Mouse (Mus musculus) heart, postnatal 4 days (tissue): Measurements from ENCODE around the gene Pgm5. TPM values are rescaled to one million over a fixed set of nuclear protein-coding genes. Genes with fewer than 3 reads are reported as not detected.
"Not testable (repeated sequence)": the region's sequence is repeated elsewhere in the genome, so short reads cannot be mapped to it uniquely, and the experiment has no call there.

Source experiments
- DNase-seq: peaks from one replicate; pipeline ENCODE4 v3.0.0; 2021
- total RNA-seq, 2 experiments: library from RNA; stranded (reverse); gene quantifications; 2 replicates each; pipeline ENCODE4 v1.2.3; 2021

Pgm5 gene
- 100 to 1,000 TPM; 103 to 110 TPM for total RNA-seq

GRCm38 (mm10) chr19:24861612-24862451 is at the start of gene Pgm5:
Gene Pgm5 (minus strand): TSS chr19:24861855.
- DNase-seq: peak; percentile 76

GRCm38 (mm10) chr19:24908385-24909155 is 46.9 kb upstream of the Pgm5 start:
- DNase-seq: no peak

- no peak for DNase-seq
Measured at GRCm38 (mm10) chr19:24907655-24908054, 46.0 kb upstream of the Pgm5 start.

DNA sequence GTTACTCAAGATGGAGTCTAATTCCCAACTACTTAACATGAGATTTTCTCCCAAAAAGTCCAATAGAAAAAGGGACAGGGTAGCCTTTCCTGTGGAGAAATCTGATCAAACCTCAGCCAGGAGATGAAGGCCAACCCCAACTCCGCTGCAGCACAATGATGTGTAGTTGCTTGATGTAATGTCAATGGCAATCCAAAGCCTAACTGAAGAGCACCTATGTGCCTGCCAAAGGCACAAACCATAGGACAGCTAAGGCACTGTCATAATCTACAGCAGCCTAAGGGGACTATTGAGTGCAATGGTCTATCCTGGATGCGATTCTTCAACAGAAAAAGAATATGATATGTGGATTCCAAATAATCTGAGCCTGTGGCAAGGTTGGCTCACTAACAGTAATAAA is 41.2 kb upstream of the Pgm5 start:
- no peak for DNase-seq

GRCm38 (mm10) chr19:24902256-24902655 is 40.6 kb upstream of the Pgm5 start:
- no peak for DNase-seq

DNA sequence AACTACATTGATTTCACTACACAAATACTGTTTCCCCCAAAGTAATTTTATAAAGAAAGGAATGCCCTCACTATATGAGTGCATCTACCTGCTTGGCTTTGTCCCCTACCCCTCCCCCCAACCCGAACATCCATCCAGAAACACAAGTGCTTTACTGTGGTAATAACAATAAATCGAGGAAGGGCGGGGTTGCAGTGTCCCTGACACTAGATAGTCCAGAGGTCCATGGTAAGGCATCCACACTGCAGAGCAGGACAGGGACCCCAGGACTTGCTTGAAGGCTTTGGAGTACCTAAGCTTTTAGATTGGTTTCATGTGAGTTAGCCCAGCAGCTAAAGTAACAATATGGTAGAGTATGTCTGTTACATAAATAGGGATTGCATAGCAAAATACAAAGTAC is 40.0 kb upstream of the Pgm5 start:
- no peak for DNase-seq

GRCm38 (mm10) chr19:24900581-24901220 is 39.0 kb upstream of the Pgm5 start, which contains the start of gene Foxd4:
Gene Foxd4 (minus strand): TSS chr19:24901197.
- DNase-seq: no peak

DNA sequence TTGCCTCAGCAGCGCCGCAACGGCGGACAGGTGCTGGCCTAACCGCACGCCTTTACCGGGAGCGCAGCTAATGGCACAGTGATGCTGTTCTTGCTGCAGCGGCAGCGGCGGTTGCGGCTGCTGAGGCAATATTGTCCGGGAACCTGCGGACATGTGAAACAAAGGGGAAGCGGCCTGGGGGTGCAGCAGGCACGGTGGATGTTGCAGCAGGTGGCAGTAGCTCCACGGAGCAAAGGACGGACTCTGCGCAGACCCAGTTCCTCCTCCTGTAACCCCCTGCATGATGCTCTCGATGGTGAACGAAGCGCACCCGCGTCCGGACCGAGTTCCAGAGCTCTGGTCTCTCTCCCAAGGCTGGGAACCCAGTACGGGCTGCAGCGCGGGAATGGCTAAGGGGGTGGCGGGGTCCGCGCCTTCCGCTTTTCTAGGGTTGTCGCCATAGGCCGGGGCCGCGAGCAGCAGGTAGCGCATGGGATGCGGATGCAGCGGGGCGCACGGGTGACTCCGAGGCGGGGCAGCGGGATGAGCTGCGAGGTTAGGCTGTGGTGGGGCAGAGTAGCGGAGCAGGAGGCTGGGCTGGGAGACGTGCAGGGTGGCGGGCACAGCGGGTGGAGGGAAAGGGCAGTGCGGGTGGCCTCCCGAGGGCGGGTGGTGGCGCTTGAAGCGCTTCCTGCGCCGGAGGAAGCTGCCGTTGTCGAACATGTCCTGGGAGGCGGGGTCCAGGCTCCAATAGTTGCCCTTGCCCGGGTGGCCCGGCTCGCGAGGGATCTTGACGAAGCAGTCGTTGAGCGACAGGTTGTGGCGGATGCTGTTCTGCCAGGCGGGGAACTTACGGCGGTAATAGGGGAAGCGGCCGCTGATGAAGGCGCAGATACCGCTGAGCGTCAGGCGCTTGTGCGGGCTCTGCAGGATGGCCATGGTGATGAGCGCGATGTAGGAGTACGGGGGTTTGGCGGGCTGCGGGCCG is 38.2 kb upstream of the Pgm5 start:
- peak; percentile 12 for DNase-seq

- DNase-seq: peak; percentile 11
Measured at GRCm38 (mm10) chr19:24898737-24899577, 37.3 kb upstream of the Pgm5 start.

GRCm38 (mm10) chr19:24897896-24898736 is 36.5 kb upstream of the Pgm5 start:
- peak; percentile 7 for DNase-seq

DNA sequence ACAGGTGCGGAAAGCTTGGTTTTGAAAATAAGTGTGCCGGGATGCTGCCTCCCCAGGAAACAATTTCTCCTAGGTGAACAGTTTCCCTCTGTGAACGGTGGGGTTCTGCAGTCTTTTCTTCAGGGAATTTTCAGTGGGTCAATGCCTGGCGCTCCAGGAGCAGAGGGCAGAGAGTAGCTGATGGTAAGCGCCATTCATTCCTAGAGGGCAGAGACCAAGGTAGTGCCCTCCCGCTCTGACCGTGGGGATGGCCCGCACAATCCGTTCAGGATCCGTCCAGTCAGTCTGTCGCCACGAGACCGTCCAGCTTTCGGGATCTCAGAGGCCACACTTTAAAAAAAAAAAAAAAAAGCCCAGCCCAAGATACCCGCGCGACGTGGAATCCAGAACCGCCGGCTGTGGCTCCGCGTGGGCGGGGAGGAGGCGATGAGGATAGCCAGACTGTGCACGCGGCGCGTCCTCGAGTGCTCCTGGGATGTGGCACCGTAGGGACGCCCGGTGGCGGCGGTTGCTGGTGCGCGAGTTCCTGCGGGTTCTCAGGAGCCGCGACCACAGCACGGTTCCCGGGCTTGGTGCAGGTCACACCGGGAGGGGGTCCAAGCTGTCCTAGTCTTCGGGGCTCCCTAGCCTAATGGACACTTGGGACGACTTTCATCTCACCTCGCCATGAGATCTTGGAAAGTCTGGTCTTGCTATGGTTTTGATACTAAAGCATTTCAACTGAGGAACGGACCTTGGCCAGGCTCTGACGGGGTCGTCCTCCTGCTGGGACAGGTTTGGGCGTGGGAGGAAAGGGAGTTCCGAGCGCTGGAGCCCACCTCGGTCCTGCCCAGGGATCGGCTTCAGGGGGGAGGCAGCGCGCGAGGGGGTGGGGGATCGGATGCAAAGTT is 35.6 kb upstream of the Pgm5 start:
- peak; percentile 20 for DNase-seq

DNA sequence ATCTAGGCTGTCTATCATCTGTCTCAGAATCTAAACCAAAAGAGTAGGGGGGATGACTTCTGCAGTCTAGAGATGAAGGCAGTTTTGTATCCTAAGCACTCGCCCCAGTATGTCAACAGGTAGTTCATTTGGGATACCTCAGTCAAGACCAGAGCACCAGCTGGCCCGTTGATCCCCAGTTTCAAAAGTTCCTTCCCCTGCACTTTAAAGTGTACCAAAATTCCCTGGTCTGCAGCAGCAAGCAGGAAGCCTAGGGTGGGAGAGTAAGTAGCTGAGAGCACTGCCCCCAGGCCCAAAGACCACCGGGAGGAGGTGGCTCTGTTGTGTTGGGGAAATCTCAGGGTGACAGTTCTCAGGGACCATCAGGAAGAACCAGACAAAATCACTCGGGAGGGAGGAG is 34.9 kb upstream of the Pgm5 start:
- no peak for DNase-seq

DNA sequence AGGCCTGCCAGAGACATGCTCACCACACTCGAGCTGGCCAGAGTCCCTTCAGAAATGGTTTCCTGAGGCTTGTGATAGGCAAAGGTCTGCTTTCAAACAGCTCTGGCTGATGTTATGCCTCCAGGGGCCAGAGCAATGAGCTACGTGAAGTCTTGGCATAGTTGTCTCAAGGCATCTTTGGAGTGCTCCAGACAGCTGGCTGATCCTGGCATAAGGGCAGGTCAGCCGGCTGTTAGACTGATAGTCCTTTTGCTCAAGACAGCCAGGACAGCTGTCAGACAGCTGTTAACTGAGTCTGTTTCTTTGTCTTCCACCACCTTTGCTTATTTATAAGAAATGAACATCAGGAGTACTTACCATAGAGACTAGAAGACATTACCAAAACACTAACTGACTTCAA is 25.2 kb upstream of the Pgm5 start:
- no peak for DNase-seq

- DNase-seq: peak; percentile 67
Measured at GRCm38 (mm10) chr19:24885504-24885903, 23.8 kb upstream of the Pgm5 start.

GRCm38 (mm10) chr19:24881237-24881636 is 19.6 kb upstream of the Pgm5 start:
- DNase-seq: no peak

- not testable (repeated sequence) for DNase-seq
Measured at GRCm38 (mm10) chr19:24875129-24875870, 13.6 kb upstream of the Pgm5 start, which contains the start of gene Gm10053. Gene Gm10053 (plus strand): TSS chr19:24875686.

GRCm38 (mm10) chr19:24873873-24874272 is 12.2 kb upstream of the Pgm5 start:
- peak; percentile 62 for DNase-seq

DNA sequence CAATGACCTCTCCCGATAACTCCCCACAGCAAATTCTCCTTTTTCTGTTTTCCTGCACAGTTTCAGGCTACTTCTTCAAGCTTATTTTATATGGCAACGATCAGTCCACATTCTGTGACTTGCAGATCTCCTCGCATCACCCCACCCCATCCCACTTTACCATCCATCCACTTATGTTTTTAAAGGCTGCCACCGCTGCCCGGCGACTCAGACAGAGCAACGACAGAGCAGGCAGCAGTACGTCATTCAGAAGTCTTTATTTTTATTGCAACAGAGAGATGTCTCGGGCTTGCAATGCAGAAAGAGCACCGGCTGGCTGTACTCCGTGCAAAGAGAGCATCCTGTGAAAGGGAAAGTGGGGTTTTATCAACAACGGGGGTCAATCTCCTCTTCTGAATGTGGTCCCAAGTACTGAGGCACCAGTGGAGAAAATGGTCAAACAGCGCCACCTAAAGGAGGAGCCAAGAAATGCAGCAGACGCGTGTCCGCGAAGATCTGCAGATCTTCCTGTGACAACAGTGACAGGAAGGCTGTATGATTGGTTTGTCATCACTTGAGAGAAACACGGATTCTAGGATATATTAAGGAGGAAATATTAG is 9.5 kb upstream of the Pgm5 start:
- peak; percentile 83 for DNase-seq
